Mouse (Mus musculus): ENCODE results near the gene Arhgap10. TPM values are rescaled to one million over a fixed set of nuclear protein-coding genes. Genes with fewer than 3 reads are reported as not detected.

Arhgap10 gene
- polyA plus RNA-seq, 1 experiment = 39.0 TPM

GRCm38 (mm10) chr8:77489235-77489634 lies 28.5 kb downstream of the Arhgap10 start:
- peaks cover 89% of the 10 kb centered on the region for H3K4me1 ChIP-seq (ENCODE audit: control insufficient read depth, insufficient read depth, low read length)
- no peak overlapping the region for H3K4me3 ChIP-seq (ENCODE audit: insufficient read depth, low read length)
- TF ChIP-seq POLR2A (IDR thresholded peaks at IDR 0.05; ENCODE audit: borderline replicate concordance, low read depth, low read length) (no peak), CTCF (IDR thresholded peaks at IDR 0.05; ENCODE audit: low read depth, low read length) (no peak)
- H3K27ac ChIP-seq (ENCODE audit: insufficient read depth, low read depth, low read length) = no peak overlapping the region

- H3K4me1 ChIP-seq (ENCODE audit: control insufficient read depth, insufficient read depth, low read length) = peaks cover 85% of the 10 kb centered on the region
- no peak overlapping the region for H3K27ac ChIP-seq (ENCODE audit: insufficient read depth, low read depth, low read length)
- H3K4me3 ChIP-seq (ENCODE audit: insufficient read depth, low read length) = no peak overlapping the region
- TF ChIP-seq CTCF (IDR thresholded peaks at IDR 0.05; ENCODE audit: low read depth, low read length) (no peak), POLR2A (IDR thresholded peaks at IDR 0.05; ENCODE audit: borderline replicate concordance, low read depth, low read length) (no peak)
These were observed 29.5 kb downstream of the Arhgap10 start for GRCm38 (mm10) chr8:77488215-77488606.

- Histone ChIP-seq H3K27ac (ENCODE audit: insufficient read depth, low read depth, low read length) (no peak overlapping the region), H3K4me1 (ENCODE audit: control insufficient read depth, insufficient read depth, low read length) (peaks cover 84% of the 10 kb centered on the region), H3K4me3 (ENCODE audit: insufficient read depth, low read length) (no peak overlapping the region)
- TF ChIP-seq CTCF (IDR thresholded peaks at IDR 0.05; ENCODE audit: low read depth, low read length) = no peak
- TF ChIP-seq POLR2A (IDR thresholded peaks at IDR 0.05; ENCODE audit: borderline replicate concordance, low read depth, low read length) = no peak
These were observed 30.1 kb downstream of the Arhgap10 start for GRCm38 (mm10) chr8:77487590-77488214.

- H3K4me1 ChIP-seq (ENCODE audit: control insufficient read depth, insufficient read depth, low read length) = peaks cover 81% of the 10 kb centered on the region
- TF ChIP-seq POLR2A (IDR thresholded peaks at IDR 0.05; ENCODE audit: borderline replicate concordance, low read depth, low read length) (no peak), CTCF (IDR thresholded peaks at IDR 0.05; ENCODE audit: low read depth, low read length) (no peak)
- no peak overlapping the region for H3K4me3 ChIP-seq (ENCODE audit: insufficient read depth, low read length)
- H3K27ac ChIP-seq (ENCODE audit: insufficient read depth, low read depth, low read length) = no peak overlapping the region
These were observed 31.0 kb downstream of the Arhgap10 start for GRCm38 (mm10) chr8:77486749-77487148.

GRCm38 (mm10) chr8:77484817-77485216 lies 32.9 kb downstream of the Arhgap10 start:
- no peak overlapping the region for H3K4me3 ChIP-seq (ENCODE audit: insufficient read depth, low read length)
- TF ChIP-seq CTCF (IDR thresholded peaks at IDR 0.05; ENCODE audit: low read depth, low read length) = no peak
- no peak for TF ChIP-seq POLR2A (IDR thresholded peaks at IDR 0.05; ENCODE audit: borderline replicate concordance, low read depth, low read length)
- H3K4me1 ChIP-seq (ENCODE audit: control insufficient read depth, insufficient read depth, low read length) = peaks cover 76% of the 10 kb centered on the region
- peak overlapping the region; percentile 75 for H3K27ac ChIP-seq (ENCODE audit: insufficient read depth, low read depth, low read length)

- H3K4me1 ChIP-seq (ENCODE audit: control insufficient read depth, insufficient read depth, low read length) = peaks cover 75% of the 10 kb centered on the region
- TF ChIP-seq CTCF (IDR thresholded peaks at IDR 0.05; ENCODE audit: low read depth, low read length) (no peak), POLR2A (IDR thresholded peaks at IDR 0.05; ENCODE audit: borderline replicate concordance, low read depth, low read length) (no peak)
- H3K4me3 ChIP-seq (ENCODE audit: insufficient read depth, low read length) = no peak overlapping the region
- peak overlapping the region; percentile 75 for H3K27ac ChIP-seq (ENCODE audit: insufficient read depth, low read depth, low read length)
These were observed 33.5 kb downstream of the Arhgap10 start for GRCm38 (mm10) chr8:77484266-77484665.

GRCm38 (mm10) chr8:77483676-77484075 lies 34.1 kb downstream of the Arhgap10 start:
- peaks cover 76% of the 10 kb centered on the region for H3K4me1 ChIP-seq (ENCODE audit: control insufficient read depth, insufficient read depth, low read length)
- peak overlapping the region; percentile 84 for H3K27ac ChIP-seq (ENCODE audit: insufficient read depth, low read depth, low read length)
- no peak for TF ChIP-seq CTCF (IDR thresholded peaks at IDR 0.05; ENCODE audit: low read depth, low read length)
- no peak for TF ChIP-seq POLR2A (IDR thresholded peaks at IDR 0.05; ENCODE audit: borderline replicate concordance, low read depth, low read length)
- peak overlapping the region; percentile 15; the same call in 1 of the 2 replicates for H3K4me3 ChIP-seq (ENCODE audit: insufficient read depth, low read length)

- Histone ChIP-seq H3K4me1 (ENCODE audit: control insufficient read depth, insufficient read depth, low read length) (peaks cover 71% of the 10 kb centered on the region), H3K4me3 (ENCODE audit: insufficient read depth, low read length) (peak overlapping the region; percentile 4; the same call in 1 of the 2 replicates), H3K27ac (ENCODE audit: insufficient read depth, low read depth, low read length) (peak overlapping the region; percentile 72)
- no peak for TF ChIP-seq POLR2A (IDR thresholded peaks at IDR 0.05; ENCODE audit: borderline replicate concordance, low read depth, low read length)
- no peak for TF ChIP-seq CTCF (IDR thresholded peaks at IDR 0.05; ENCODE audit: low read depth, low read length)
These were observed 36.0 kb downstream of the Arhgap10 start for GRCm38 (mm10) chr8:77481791-77482190.

GRCm38 (mm10) chr8:77479995-77480394 lies 37.8 kb downstream of the Arhgap10 start:
- TF ChIP-seq CTCF (IDR thresholded peaks at IDR 0.05; ENCODE audit: low read depth, low read length) (no peak), POLR2A (IDR thresholded peaks at IDR 0.05; ENCODE audit: borderline replicate concordance, low read depth, low read length) (no peak)
- H3K4me1 ChIP-seq (ENCODE audit: control insufficient read depth, insufficient read depth, low read length) = peaks cover 53% of the 10 kb centered on the region
- H3K4me3 ChIP-seq (ENCODE audit: insufficient read depth, low read length) = no peak overlapping the region
- no peak overlapping the region for H3K27ac ChIP-seq (ENCODE audit: insufficient read depth, low read depth, low read length)

- no peak overlapping the region for H3K27ac ChIP-seq (ENCODE audit: insufficient read depth, low read depth, low read length)
- peaks cover 45% of the 10 kb centered on the region for H3K4me1 ChIP-seq (ENCODE audit: control insufficient read depth, insufficient read depth, low read length)
- H3K4me3 ChIP-seq (ENCODE audit: insufficient read depth, low read length) = no peak overlapping the region
- no peak for TF ChIP-seq POLR2A (IDR thresholded peaks at IDR 0.05; ENCODE audit: borderline replicate concordance, low read depth, low read length)
- TF ChIP-seq CTCF (IDR thresholded peaks at IDR 0.05; ENCODE audit: low read depth, low read length) = no peak
These were observed 38.9 kb downstream of the Arhgap10 start for GRCm38 (mm10) chr8:77478913-77479273.
